Mouse (Mus musculus): ENCODE results near the gene Arhgap6.

GRCm38 (mm10) chrX:169085871-169086270 lies 291.0 kb downstream of the Arhgap6 start:
- TF ChIP-seq CTCF (IDR thresholded peaks at IDR 0.05; ENCODE audit: extremely low read depth, insufficient read length, insufficient replicate concordance, low read depth, low read length), result no peak
- no peak for TF ChIP-seq POLR2A (IDR thresholded peaks at IDR 0.05; ENCODE audit: low read depth, low read length)

Measured in small intestine, adult 2 months (tissue).